In the genomic region with DNA sequence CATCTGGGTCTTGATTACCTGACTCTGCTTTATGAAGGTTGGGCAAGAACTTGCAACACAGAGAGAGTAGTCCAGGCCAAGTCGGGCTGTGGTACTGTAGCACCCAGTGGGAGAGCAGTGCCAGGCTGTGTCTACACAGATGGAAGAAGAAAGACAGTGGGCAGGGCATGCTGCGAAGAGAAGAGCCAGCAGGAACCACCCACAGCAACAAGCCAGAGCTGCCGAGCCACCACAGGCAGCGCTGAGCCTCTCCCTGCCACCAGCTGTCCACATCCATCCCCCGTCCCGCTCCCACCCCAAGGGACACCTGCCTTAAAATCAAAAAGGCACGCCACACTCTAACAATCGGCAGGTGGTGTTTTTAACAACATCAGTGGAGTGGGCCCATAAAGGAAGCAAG, we compare ENCODE assay signal across 15 mouse cellular contexts.
DNase-seq lines count a peak whose midpoint lies in the region; ATAC-seq and TF ChIP-seq lines count a peak whose summit lies in the region.
"Had no signal": no experiment of that assay in that cellular context is flagged by ENCODE, and none has a peak within 500 bp of the region (broad histone marks: within the 10 kb centered on the region; RNA-seq: fewer than 3 reads in every experiment).

No protein-coding gene starts in this region.

- ATAC-seq in midbrain, embryonic 15.5 days (replicated peaks): no peak
- ATAC-seq: forebrain, embryonic 15.5 days had no signal

- no peak overlapping the region for H3K4me3 ChIP-seq in layer of hippocampus, adult 2 months
- no peak overlapping the region for H3K4me3 ChIP-seq in midbrain, embryonic 15.5 days
- H3K4me3 ChIP-seq: forebrain, embryonic 15.5 days; megakaryocyte, embryonic 14.5 days; myocyte had no signal

- peak overlapping the region; percentile 63 for H3K27ac ChIP-seq in layer of hippocampus, adult 2 months
- no peak overlapping the region for H3K27ac ChIP-seq in midbrain, embryonic 15.5 days
- H3K27ac ChIP-seq: forebrain, embryonic 15.5 days; kidney, postnatal 0 days had no signal

- 82% methylated on average over 8 of the region's 8 CpGs for WGBS in midbrain, embryonic 15.5 days

- peak; percentile 23 to 31 for DNase-seq in frontal cortex, postnatal 14 days (ENCODE audit: low spot score in 2 of 2)
- peak; percentile 68 to 75 for DNase-seq in layer of hippocampus, adult 2 months (ENCODE audit: low spot score in 2 of 2)
- peak; percentile 49 to 78 for DNase-seq in left cerebral cortex, adult 9 months (ENCODE audit: low spot score in 2 of 2)
- DNase-seq in right cerebral cortex, postnatal 36 days (ENCODE audit: low spot score in 2 of 2): peak; percentile 72 to 80
- no peak for DNase-seq in embryo, embryonic 9.5 days (ENCODE audit: extremely low spot score)
- no peak for DNase-seq in cerebellum, adult 11 months
- DNase-seq: adrenal gland, adult 8-10 months; heart, adult 11 months; heart, postnatal 10 days; lung, adult 18-20 months had no signal

- H3K4me2 ChIP-seq in midbrain, embryonic 15.5 days: no peak overlapping the region
- H3K4me2 ChIP-seq: forebrain, embryonic 15.5 days had no signal

- no peaks in the 10 kb centered on the region for H3K9me3 ChIP-seq in midbrain, embryonic 15.5 days
- H3K9me3 ChIP-seq: forebrain, embryonic 15.5 days; megakaryocyte, embryonic 14.5 days had no signal

- TF ChIP-seq CTCF in layer of hippocampus, adult 2 months (conservative IDR thresholded peaks at IDR 0.05): no peak

- no peaks in the 10 kb centered on the region for H3K36me3 ChIP-seq in midbrain, embryonic 15.5 days (replicated peaks)
- H3K36me3 ChIP-seq: forebrain, embryonic 15.5 days had no signal

- 0 out of 2 replicates have a peak, but pooled peaks cover 3% of the 10 kb centered on the region for H3K4me1 ChIP-seq in midbrain, embryonic 15.5 days
- H3K4me1 ChIP-seq: forebrain, embryonic 15.5 days; megakaryocyte, embryonic 14.5 days had no signal

- H3K27me3 ChIP-seq in midbrain, embryonic 15.5 days (replicated peaks): no peaks in the 10 kb centered on the region
- H3K27me3 ChIP-seq: forebrain, embryonic 15.5 days had no signal

- H3K9ac ChIP-seq in midbrain, embryonic 15.5 days: no peak overlapping the region
- H3K9ac ChIP-seq: forebrain, embryonic 15.5 days had no signal

Comparison
In these comparisons a context has a peak if more than half of its experiments do, and no peak if none do; other contexts are left out.
1. DNase-seq: peak in frontal cortex, postnatal 14 days (2 of 2), layer of hippocampus, adult 2 months (2 of 2), left cerebral cortex, adult 9 months (2 of 2) and right cerebral cortex, postnatal 36 days (2 of 2); none in embryo, embryonic 9.5 days (single experiment) and cerebellum, adult 11 months (single experiment).